Mouse (Mus musculus) left cerebral cortex, adult 18-20 months (tissue): ENCODE measurements at regions not wholly inside any gene's neighbourhood (a gene's known extent, or its start where the extent isn't known, plus 50 kb on each side); places are given as distances from the start of the nearest gene placed in this dataset.

Source experiments
- DNase-seq, 2 experiments: peaks; one replicate each; pipeline ENCODE4 v3.0.0; 2021 to 2022; ENCODE audit warnings: low spot score in 2 of 2, mixed read lengths in 1 of 2

DNA sequence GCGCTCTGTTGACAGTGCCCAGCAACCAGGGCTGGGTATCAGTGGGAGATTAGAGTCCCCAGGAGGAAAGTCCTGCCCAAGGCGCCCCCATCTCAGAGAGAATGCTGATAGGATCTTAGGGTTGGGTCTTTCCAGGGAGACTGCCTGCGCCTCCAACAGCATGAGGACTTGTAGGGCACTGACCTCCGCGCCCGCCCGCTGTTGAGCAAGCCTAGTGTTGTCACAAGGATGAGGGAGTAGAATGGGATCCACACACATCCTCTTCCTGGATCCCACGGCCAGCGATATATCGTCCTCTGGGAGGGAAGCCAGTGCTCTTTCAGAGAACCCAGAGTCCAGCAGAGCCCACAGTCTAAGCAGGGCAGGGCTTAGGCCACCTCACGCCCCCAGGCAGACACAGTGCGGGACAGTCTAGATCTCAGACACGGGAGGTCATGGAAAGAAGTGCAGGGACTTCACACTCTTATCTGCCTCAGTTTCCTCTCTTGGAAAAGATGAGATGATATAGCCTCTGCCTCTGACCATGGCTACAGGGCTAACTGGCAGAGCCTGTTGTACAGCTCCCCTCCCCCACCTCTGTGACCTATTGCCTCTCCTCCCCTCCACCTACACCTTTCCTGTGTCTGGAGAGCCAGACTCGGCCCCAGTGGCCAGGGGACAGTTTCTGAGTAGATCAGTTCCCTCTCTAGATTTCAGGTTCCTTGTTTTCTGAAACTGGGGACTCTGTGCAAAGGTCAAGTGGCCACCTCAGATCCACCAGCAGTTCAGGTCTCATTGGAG, 52.0 kb upstream of the Dusp5 start:
- DNase-seq, result no peak

DNA sequence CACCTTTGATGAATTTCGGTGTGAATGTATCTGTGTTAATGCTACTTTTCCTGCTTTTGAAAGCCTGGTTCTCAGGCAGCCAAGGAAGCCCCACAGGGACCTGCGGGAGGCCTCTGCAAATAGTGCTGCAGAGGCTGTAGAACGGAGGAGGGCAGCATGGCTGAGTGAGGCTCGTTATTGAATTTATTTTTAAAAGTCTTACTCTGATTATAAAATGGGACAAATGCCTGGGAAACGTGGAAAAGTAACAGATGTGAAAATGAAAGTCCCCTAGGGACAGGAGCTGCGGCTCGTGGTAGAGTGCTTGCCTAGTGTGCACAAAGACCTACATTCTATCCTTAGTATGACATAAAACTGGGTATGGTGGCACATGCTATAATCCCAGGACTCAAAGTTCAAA, 59.7 kb upstream of the Dusp5 start:
- peak in 1 of 2 experiments; percentile 39 for DNase-seq

- no peak for DNase-seq
Observed at GRCm38 (mm10) chr19:53464681-53465080, 64.2 kb upstream of the Dusp5 start.

GRCm38 (mm10) chr19:53464135-53464534, 64.8 kb upstream of the Dusp5 start:
- no peak for DNase-seq

- DNase-seq, result no peak
Observed at GRCm38 (mm10) chr19:53461025-53462015, 67.6 kb upstream of the Dusp5 start.

DNA sequence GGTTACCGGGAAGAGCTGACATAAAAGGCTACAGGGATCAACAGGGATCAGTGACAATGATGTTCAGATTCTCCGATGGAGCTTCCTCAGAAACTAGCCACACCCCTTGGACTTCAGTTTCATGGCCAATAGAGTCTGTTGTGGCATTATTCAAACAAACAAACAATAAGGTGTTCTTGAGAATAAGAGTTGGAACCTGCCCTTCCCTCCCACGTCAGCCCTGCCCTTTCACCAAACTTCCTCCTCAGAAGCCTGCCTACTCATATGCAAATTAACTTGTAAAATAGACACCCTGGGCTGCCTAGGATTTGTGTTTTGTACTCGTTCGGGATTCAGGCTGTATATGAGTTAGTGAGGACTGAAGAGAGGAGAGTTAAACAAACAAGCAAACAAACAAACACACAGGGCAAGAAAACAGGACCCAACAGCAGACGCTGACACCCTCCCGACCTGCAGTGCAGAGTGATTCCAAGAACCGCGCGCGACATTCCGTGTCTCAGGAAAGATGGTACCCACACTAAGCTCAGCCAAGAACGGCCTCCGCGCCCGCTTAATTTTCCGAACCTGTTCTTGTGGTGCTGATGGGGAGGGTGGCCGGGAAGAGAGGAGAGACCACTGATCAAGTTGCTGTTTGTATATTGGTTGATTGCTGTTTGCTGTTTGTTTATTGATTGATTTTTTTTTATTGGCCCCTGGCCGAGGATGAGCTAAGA, 68.4 kb upstream of the Dusp5 start:
- no peak for DNase-seq

DNA sequence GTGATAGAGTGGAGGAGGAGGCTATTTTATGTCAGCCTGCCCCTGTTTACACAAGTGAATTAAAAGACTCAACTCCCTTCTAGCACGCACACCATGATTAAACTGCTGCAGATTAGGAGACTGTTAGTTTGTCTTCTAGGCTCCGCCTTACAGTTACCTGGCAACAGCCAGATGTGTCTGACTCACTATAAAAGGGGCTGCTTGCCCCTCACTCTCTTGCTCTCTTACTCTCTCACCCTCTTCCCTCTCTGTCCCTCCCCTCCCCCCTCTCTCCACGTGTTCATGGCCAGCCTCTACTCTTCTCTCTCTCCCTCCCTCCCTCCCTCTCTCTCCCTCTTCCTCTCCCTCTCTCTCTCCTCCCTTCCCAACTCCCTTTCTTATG, 69.0 kb upstream of the Smndc1 start:
- no peak for DNase-seq

GRCm38 (mm10) chr19:53458770-53459406, 68.5 kb upstream of the Smndc1 start:
- DNase-seq, result no peak

DNA sequence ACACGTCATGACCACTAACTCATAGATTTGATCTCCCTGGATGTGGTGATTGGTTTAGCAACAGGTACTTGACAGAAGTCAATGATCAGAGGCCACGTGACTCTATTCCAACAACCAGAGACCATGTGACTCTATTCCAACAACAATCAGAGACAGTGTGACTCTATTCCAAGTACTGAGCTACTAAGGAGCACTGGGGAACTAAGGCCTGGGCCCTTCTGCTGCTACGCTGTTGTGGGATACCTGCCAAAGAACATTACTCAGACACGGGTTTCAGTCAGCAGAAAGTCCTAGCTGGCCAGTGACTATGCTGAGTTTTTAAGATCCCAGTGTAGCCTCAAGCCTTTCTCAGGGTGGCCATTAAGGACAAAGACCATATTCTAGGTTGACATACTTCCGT, 66.3 kb upstream of the Smndc1 start:
- no peak for DNase-seq

GRCm38 (mm10) chr19:53454571-53454970, 64.2 kb upstream of the Smndc1 start:
- no peak for DNase-seq

DNA sequence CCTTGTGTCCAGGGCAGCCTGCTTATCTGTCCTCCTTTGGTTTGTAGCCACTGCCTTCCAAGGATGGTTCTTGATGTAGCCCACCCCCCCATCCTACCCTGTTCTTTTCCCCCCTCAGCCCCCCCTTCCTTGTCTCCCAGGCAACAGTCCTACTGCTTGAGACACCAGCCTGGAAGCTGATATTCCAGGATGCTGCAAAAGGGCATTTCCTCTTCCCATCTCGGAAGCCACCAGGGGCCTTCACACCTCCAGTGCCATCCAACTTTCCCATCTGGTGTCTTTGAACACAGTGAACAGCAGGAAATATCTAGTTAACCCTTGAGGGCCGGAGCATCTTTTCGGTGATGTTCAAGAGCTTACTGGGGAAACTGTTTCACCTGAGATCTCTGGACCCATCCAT, 63.7 kb upstream of the Smndc1 start:
- DNase-seq, result no peak

DNA sequence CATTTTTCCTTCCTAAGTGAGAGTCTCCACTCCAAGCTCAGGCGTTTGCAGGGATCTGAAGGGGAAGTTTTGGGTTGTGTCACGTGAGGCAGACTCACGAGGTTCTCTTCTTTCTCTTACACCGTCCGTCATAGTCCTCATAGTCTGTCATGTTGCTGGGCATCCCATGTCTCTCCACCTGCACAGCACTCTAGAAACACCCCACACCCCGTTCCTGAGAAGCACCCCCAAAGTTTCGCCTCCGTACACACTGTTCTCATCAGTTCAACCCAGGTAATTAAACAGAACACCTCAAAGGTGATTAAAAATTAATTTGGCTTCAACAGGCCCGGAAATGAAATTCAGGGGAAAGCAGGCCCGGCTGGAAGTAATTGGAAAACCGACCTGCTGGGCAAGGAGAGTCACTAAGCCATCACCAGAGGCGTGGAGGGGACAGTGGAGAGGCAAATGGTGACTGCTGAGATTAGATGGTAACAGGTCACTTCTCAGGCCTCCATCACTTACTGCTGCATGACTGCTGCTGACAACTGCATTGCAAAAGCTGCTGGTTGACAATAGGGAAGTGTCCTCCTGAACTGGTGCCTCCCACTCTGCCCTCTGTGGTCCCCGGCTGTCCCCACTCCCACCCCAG, 63.1 kb upstream of the Smndc1 start:
- DNase-seq, result no peak

DNA sequence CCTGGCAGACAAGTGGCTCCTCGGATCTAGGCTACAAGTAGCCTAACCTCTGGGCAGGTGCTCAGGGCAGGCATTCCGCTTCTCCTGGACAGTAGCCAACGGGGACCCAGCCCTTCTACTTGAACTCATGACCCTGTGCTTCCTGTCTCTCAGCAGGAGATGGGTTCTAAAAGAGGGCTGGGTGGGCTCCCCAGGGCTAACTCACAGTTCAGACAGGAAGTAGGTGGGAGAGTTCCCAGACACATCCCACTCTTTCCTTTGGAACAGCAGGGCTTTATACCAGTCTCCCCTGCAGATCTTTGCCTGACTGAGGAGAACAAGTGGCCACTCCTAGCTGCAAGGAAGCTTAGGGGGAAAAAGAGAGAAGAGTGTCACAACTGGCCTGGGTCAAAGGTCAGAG, 62.0 kb upstream of the Smndc1 start:
- DNase-seq, result no peak

GRCm38 (mm10) chr19:53451388-53451922, 61.1 kb upstream of the Smndc1 start:
- DNase-seq, result peak in 1 of 2 experiments; percentile 36

DNA sequence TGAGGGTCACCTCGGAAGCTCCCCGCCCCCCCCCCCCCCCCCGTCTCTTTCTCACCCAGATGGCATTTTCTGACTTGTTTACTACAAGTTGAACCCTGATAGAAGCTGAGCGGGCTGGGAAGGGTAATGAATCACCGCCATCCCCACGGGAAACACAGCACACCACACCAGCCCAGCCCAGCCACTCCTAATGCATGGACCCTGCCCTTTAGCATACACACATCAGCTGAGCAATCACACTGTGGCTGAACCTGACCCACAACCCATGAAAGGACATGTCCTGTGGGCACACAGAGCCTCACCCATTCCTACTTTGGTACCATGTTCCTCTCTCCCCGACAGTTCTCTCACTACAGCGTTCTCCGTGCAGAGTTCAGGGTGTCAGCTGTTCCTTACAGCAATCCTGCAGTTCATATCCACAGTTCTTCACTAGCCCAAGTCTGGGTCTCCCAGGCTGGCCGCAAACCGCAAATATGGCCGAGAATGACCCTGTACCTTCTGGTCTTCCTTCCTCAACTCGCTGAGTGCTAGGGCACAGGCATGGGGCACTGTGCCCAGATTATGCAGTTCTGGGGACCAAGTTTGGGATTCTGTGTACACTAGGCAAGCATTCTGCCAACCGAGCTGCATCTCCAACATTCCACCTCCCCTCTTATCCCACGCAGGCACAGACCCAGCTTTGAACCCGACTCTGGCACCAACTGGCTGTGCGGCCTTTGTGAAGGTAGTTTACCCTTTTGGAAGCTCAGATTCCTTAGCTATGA, 60.4 kb upstream of the Smndc1 start:
- no peak for DNase-seq

DNA sequence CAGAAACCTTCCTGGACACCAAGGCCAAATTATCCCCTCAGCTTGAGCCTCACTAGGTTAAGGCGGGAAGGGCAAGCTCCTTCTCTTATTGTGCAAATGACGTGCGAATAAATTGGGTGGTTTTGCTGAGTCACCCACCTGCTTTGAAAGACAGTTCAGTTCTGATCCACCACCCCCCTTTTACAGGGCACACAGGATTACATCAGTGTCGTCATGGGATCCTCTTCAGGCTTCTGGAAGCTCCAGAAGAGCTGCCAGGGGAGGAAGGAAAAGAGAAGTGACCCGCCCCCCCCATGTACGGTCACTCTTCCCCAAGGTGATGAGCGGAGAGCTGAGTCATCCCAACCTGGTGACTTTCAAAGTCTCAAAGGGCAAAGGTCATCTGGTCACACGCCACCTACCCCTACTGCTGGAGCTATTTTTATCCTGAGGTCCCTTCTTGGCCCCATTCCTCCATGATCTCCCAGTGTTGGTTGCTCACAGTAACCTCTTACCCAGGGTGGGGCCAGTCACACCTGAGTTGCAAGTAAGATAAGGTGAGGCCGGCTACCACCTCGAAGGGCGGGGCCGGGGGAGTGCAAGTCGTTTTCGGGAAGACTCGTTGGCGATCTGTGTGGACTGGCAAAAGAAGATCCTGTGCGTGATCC, 58.9 kb upstream of the Smndc1 start:
- no peak for DNase-seq

GRCm38 (mm10) chr19:53448206-53448605, 57.8 kb upstream of the Smndc1 start:
- no peak for DNase-seq

GRCm38 (mm10) chr19:53447754-53448153, 57.4 kb upstream of the Smndc1 start:
- DNase-seq, result no peak

DNA sequence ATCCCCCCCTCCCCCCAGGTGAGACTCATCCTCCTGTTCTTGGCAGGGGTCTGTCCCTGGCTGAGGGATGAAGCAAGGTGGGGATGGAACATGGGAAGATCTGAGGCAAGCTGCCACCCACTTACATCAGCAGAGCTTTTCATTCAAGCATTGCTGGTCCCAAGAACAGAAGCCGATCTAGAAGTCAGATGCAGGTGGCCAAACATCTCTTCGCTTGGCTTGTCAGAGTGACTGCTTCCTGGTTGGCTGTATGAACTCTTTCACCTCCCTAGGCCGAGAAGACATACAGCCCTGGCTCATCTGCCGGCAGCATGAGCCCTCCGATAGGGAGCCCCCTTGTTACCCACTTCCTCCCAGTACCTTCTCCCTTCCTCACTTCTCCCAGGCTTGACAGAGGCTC, 55.8 kb upstream of the Smndc1 start:
- DNase-seq, result no peak
